In the genomic region with DNA sequence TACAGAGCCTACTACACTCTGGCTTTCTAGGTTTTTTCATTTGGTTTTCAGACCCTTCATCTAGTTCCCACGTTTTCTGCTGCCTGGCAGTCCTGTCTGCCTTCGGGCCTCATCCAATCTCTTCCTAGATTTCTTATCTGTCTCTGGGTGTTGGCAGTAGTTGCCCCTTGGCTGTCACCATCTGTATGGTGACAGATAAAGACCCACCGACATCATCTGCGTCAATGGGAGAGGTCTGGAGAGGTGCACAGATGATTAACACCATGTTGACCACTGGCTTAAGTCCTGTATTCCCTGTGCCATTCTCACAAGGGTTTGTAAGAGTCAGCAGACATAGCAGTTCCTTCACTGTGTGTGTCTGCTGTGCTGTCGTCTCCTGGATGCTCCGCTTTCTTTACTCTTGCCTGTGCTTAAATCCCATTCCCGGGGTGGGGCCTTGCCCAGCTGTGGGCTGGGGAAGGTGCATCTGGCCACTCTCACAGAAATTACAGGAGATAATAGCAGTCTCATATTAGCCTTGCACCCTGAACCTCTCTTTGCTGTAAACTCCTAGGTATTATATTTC, we compare ENCODE assay signal across 27 mouse cellular contexts.
DNase-seq lines count a peak whose midpoint lies in the region; ATAC-seq lines count a peak whose summit lies in the region.
"Had no signal": no experiment of that assay in that cellular context is flagged by ENCODE, and none has a peak within 500 bp of the region (broad histone marks: within the 10 kb centered on the region; RNA-seq: fewer than 3 reads in every experiment).

No protein-coding gene starts in this region.

- ATAC-seq in heart, embryonic 16.5 days (replicated peaks; ENCODE audit: extremely low read depth, insufficient read depth, low FRiP score) = no peak
- ATAC-seq in liver, embryonic 13.5 days (ENCODE audit: low read depth) = peak; percentile 92
- ATAC-seq in megakaryocyte-erythroid progenitor cell, adult 5-6 weeks (replicated peaks; ENCODE audit: low FRiP score, low TSS enrichment, poor library complexity, severe bottlenecking) = peak; percentile 92
- ATAC-seq in granulocyte monocyte progenitor cell, adult 5-6 weeks (replicated peaks; ENCODE audit: poor library complexity, severe bottlenecking) = no peak
- ATAC-seq: forebrain, postnatal 0 days; intestine, embryonic 16.5 days had no signal

- H3K36me3 ChIP-seq in heart, embryonic 16.5 days (ENCODE audit: control insufficient read depth, insufficient read depth) = peaks cover 38% of the 10 kb centered on the region
- H3K36me3 ChIP-seq in liver, embryonic 13.5 days = peaks cover 43% of the 10 kb centered on the region

- DNase-seq in heart, adult 9 months (ENCODE audit: low spot score in 2 of 2) = no peak
- peak; percentile 26 for DNase-seq in c-Kit-positive CD71-positive TER-119-positive erythroid progenitor cells, embryonic 14.5 days (ENCODE audit: low spot score)
- DNase-seq in liver, embryonic 13.5 days = peak; percentile 44
- DNase-seq in urinary bladder, adult 2 months (ENCODE audit: low spot score) = no peak
- DNase-seq: adrenal gland, postnatal 36 days; B cell, adult 2 months; cerebellum, adult 11-12 months; cerebellum, postnatal 10 days; forebrain, postnatal 0 days; gastrocnemius, postnatal 14 days; heart, adult 2 months; heart, postnatal 4 days; kidney, adult 9 months; kidney, postnatal 14 days; left cerebral cortex, postnatal 4 days; right cerebral cortex, postnatal 25 days; thymus, postnatal 25 days had no signal

- H3K9me3 ChIP-seq in heart, embryonic 16.5 days (replicated peaks; ENCODE audit: control insufficient read depth, low read length) = no peaks in the 10 kb centered on the region
- H3K9me3 ChIP-seq in liver, embryonic 13.5 days (replicated peaks) = no peaks in the 10 kb centered on the region
- H3K9me3 ChIP-seq: embryonic facial prominence, embryonic 12.5 days; hindbrain, embryonic 15.5 days; limb, embryonic 15.5 days; midbrain, embryonic 12.5 days; neural tube, embryonic 12.5 days had no signal

- peak overlapping the region; percentile 31; the same call in 1 of the 2 replicates for H3K27ac ChIP-seq in heart, embryonic 16.5 days (ENCODE audit: low read length)
- no peak overlapping the region; the same call in 1 of the 2 replicates for H3K27ac ChIP-seq in liver, embryonic 13.5 days
- H3K27ac ChIP-seq: embryonic facial prominence, embryonic 12.5 days; heart, adult 2 months; hindbrain, embryonic 15.5 days; limb, embryonic 15.5 days; macrophage; midbrain, embryonic 12.5 days; neural tube, embryonic 12.5 days had no signal

- H3K4me3 ChIP-seq in heart, embryonic 16.5 days (ENCODE audit: low read length) = no peak overlapping the region
- H3K4me3 ChIP-seq in liver, embryonic 13.5 days (replicated peaks) = no peak overlapping the region
- H3K4me3 ChIP-seq: embryonic facial prominence, embryonic 12.5 days; heart, adult 2 months; hindbrain, embryonic 15.5 days; limb, embryonic 15.5 days; midbrain, embryonic 12.5 days; neural tube, embryonic 12.5 days had no signal

- H3K9ac ChIP-seq in heart, embryonic 16.5 days (ENCODE audit: low read length) = no peak overlapping the region
- H3K9ac ChIP-seq in liver, embryonic 13.5 days = no peak overlapping the region
- H3K9ac ChIP-seq: embryonic facial prominence, embryonic 12.5 days; forebrain, postnatal 0 days; hindbrain, embryonic 15.5 days; limb, embryonic 15.5 days; midbrain, embryonic 12.5 days; neural tube, embryonic 12.5 days had no signal

- peaks cover 6% of the 10 kb centered on the region; the same call in 1 of the 2 replicates for H3K4me1 ChIP-seq in heart, embryonic 16.5 days (ENCODE audit: control insufficient read depth, insufficient read depth, low read length)
- H3K4me1 ChIP-seq in liver, embryonic 13.5 days (replicated peaks) = peaks cover 9% of the 10 kb centered on the region
- H3K4me1 ChIP-seq: embryonic facial prominence, embryonic 12.5 days; hindbrain, embryonic 15.5 days; limb, embryonic 15.5 days; midbrain, embryonic 12.5 days; neural tube, embryonic 12.5 days had no signal

- no peaks in the 10 kb centered on the region for H3K27me3 ChIP-seq in heart, embryonic 16.5 days (ENCODE audit: control insufficient read depth, insufficient read depth, low read length)
- no peaks in the 10 kb centered on the region for H3K27me3 ChIP-seq in liver, embryonic 13.5 days
- H3K27me3 ChIP-seq: embryonic facial prominence, embryonic 12.5 days; hindbrain, embryonic 15.5 days; limb, embryonic 15.5 days; midbrain, embryonic 12.5 days; neural tube, embryonic 12.5 days had no signal

- no peak overlapping the region for H3K4me2 ChIP-seq in heart, embryonic 16.5 days (ENCODE audit: low read depth, low read length)
- H3K4me2 ChIP-seq in liver, embryonic 13.5 days = no peak overlapping the region
- H3K4me2 ChIP-seq: embryonic facial prominence, embryonic 12.5 days; hindbrain, embryonic 15.5 days; limb, embryonic 15.5 days; midbrain, embryonic 12.5 days; neural tube, embryonic 12.5 days had no signal

- WGBS in heart, embryonic 16.5 days = 39% methylated on average over 7 of the region's 7 CpGs
- 38% methylated on average over 7 of the region's 7 CpGs for WGBS in liver, embryonic 13.5 days (ENCODE audit: insufficient replicate concordance)

Comparison
In these comparisons a context has a peak if more than half of its experiments do, and no peak if none do; other contexts are left out.
1. ATAC-seq: peak in liver, embryonic 13.5 days (single experiment) and megakaryocyte-erythroid progenitor cell, adult 5-6 weeks (single experiment); none in heart, embryonic 16.5 days (single experiment) and granulocyte monocyte progenitor cell, adult 5-6 weeks (single experiment).
2. DNase-seq: peak in c-Kit-positive CD71-positive TER-119-positive erythroid progenitor cells, embryonic 14.5 days (single experiment) and liver, embryonic 13.5 days (single experiment); none in heart, adult 9 months (0 of 2) and urinary bladder, adult 2 months (single experiment).